Mouse (Mus musculus): ENCODE results near the gene Kdm4b. TPM values are rescaled to one million over a fixed set of nuclear protein-coding genes. Genes with fewer than 3 reads are reported as not detected.

Gene Kdm4b
- polyA plus RNA-seq, 1 experiment from 2014 or later, result 6.1 TPM

GRCm38 (mm10) chr17:56414785-56415184 is 88.9 kb downstream of the Kdm4b start:
- H3K27ac ChIP-seq, result no peak overlapping the region
- no peaks in the 10 kb centered on the region for H3K27me3 ChIP-seq
- H3K9me3 ChIP-seq (replicated peaks), result no peaks in the 10 kb centered on the region
- no peak overlapping the region for H3K4me2 ChIP-seq
- 80% methylated on average over 9 of the region's 9 CpGs for WGBS (ENCODE audit: insufficient replicate concordance)
- H3K9ac ChIP-seq, result no peak overlapping the region
- DNase-seq (no peak), ATAC-seq (ENCODE audit: low read depth) (no peak)
- H3K4me3 ChIP-seq (replicated peaks), result no peak overlapping the region
- H3K36me3 ChIP-seq, result peaks cover 64% of the 10 kb centered on the region
- H3K4me1 ChIP-seq (replicated peaks), result peaks cover 5% of the 10 kb centered on the region

DNA sequence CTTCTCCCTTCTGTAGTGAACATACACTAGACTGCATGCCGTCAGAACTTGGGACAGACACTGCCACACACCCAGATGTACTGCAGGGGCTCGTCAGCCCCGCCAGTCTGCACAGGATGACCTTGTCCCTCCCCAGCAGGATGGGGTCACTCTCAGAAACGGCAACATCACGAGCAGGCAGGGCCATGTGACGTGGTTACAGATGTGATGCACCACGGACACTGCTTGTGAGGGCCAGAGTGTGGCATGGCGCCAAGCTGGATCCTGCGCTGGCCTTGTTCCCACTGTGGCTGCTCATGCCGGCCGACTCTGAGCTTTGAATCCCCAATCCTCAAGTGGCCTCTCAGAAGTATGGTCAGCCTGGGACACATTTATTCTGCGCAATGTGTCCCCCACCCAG is 92.4 kb downstream of the Kdm4b start:
- ATAC-seq (ENCODE audit: low read depth) (no peak), DNase-seq (no peak)
- Histone ChIP-seq H3K27ac (no peak overlapping the region), H3K27me3 (no peaks in the 10 kb centered on the region), H3K9me3 (replicated peaks) (no peaks in the 10 kb centered on the region), H3K4me3 (replicated peaks) (no peak overlapping the region), H3K4me1 (replicated peaks) (no peaks in the 10 kb centered on the region), H3K36me3 (peaks cover 69% of the 10 kb centered on the region), H3K4me2 (no peak overlapping the region), H3K9ac (no peak overlapping the region)
- WGBS (ENCODE audit: insufficient replicate concordance), result 77% methylated on average over 12 of the region's 12 CpGs

GRCm38 (mm10) chr17:56420022-56420421 is 94.2 kb downstream of the Kdm4b start:
- no peaks in the 10 kb centered on the region for H3K9me3 ChIP-seq (replicated peaks)
- H3K4me1 ChIP-seq (replicated peaks), result peaks cover 4% of the 10 kb centered on the region
- WGBS (ENCODE audit: insufficient replicate concordance), result 89% methylated on average over 2 of the region's 2 CpGs
- DNase-seq, result no peak
- H3K36me3 ChIP-seq, result peaks cover 62% of the 10 kb centered on the region
- no peak overlapping the region for H3K9ac ChIP-seq
- no peak for ATAC-seq (ENCODE audit: low read depth)
- H3K4me3 ChIP-seq (replicated peaks), result no peak overlapping the region
- H3K27ac ChIP-seq, result no peak overlapping the region
- peaks cover 13% of the 10 kb centered on the region for H3K27me3 ChIP-seq
- no peak overlapping the region for H3K4me2 ChIP-seq

GRCm38 (mm10) chr17:56424726-56425583 is 99.1 kb downstream of the Kdm4b start:
- WGBS (ENCODE audit: insufficient replicate concordance), result 8% methylated on average over 74 of the region's 77 CpGs
- H3K9ac ChIP-seq, result peak overlapping the region; percentile 61

GRCm38 (mm10) chr17:56425584-56425914 is 99.7 kb downstream of the Kdm4b start:
- Histone ChIP-seq H3K9ac (peak overlapping the region; percentile 61), H3K4me2 (peak overlapping the region; percentile 87), H3K27me3 (peaks cover 39% of the 10 kb centered on the region), H3K36me3 (peaks cover 29% of the 10 kb centered on the region), H3K9me3 (replicated peaks) (no peaks in the 10 kb centered on the region), H3K4me1 (replicated peaks) (peaks cover 18% of the 10 kb centered on the region), H3K27ac (no peak overlapping the region), H3K4me3 (replicated peaks) (peak overlapping the region; percentile 58)
- ATAC-seq (ENCODE audit: low read depth), result peak; percentile 52
- WGBS (ENCODE audit: insufficient replicate concordance), result 1% methylated on average over 47 of the region's 47 CpGs
- DNase-seq, result peak; percentile 43

More at GRCm38 (mm10) chr17:56424726-56425583, 99.1 kb downstream of the Kdm4b start:
- DNase-seq (peak; percentile 32), ATAC-seq (ENCODE audit: low read depth) (peak; percentile 57)
- Histone ChIP-seq H3K27ac (no peak overlapping the region), H3K4me1 (replicated peaks) (peaks cover 18% of the 10 kb centered on the region), H3K36me3 (peaks cover 35% of the 10 kb centered on the region), H3K27me3 (peaks cover 39% of the 10 kb centered on the region), H3K4me2 (peak overlapping the region; percentile 87), H3K9me3 (replicated peaks) (no peaks in the 10 kb centered on the region), H3K4me3 (replicated peaks) (peak overlapping the region; percentile 58)

DNA sequence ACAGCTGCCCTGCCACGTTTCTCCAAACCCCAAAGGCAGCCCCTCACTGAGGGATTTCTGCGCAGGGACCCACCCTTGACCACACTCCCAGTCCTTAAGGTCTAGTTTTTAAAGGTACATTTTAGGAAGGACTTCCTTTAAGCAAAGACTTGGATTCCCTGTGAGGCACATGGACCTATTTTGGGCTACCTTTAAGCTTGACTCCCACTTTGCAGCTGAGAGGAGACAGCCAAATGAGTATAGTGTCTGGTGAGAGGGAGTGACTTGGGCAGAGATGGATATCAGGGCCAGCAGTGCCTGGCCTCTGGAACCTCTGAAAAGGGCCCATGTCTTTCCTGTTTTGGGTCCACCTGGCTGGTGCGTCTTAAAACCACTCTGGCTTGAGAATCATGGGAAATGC is 100.1 kb downstream of the Kdm4b start:
- Histone ChIP-seq H3K9me3 (replicated peaks) (no peaks in the 10 kb centered on the region), H3K4me1 (replicated peaks) (peaks cover 18% of the 10 kb centered on the region), H3K27ac (no peak overlapping the region), H3K4me3 (replicated peaks) (peak overlapping the region; percentile 58), H3K27me3 (peaks cover 39% of the 10 kb centered on the region), H3K9ac (peak overlapping the region; percentile 61), H3K4me2 (peak overlapping the region; percentile 87), H3K36me3 (peaks cover 29% of the 10 kb centered on the region)
- DNase-seq, result no peak
- WGBS (ENCODE audit: insufficient replicate concordance), result 21% methylated on average over 3 of the region's 3 CpGs
- ATAC-seq (ENCODE audit: low read depth), result no peak; the same call in 1 of the 2 replicates

- 68% methylated on average over 28 of the region's 28 CpGs for WGBS (ENCODE audit: insufficient replicate concordance)
- Histone ChIP-seq H3K9ac (no peak overlapping the region), H3K4me1 (replicated peaks) (peaks cover 18% of the 10 kb centered on the region), H3K27ac (no peak overlapping the region), H3K36me3 (peaks cover 18% of the 10 kb centered on the region), H3K9me3 (replicated peaks) (no peaks in the 10 kb centered on the region), H3K4me2 (no peak overlapping the region), H3K4me3 (replicated peaks) (no peak overlapping the region), H3K27me3 (peaks cover 39% of the 10 kb centered on the region)
- ATAC-seq (ENCODE audit: low read depth), result no peak
- DNase-seq, result no peak
Measured at GRCm38 (mm10) chr17:56427857-56428256, 102.0 kb downstream of the Kdm4b start.

DNA sequence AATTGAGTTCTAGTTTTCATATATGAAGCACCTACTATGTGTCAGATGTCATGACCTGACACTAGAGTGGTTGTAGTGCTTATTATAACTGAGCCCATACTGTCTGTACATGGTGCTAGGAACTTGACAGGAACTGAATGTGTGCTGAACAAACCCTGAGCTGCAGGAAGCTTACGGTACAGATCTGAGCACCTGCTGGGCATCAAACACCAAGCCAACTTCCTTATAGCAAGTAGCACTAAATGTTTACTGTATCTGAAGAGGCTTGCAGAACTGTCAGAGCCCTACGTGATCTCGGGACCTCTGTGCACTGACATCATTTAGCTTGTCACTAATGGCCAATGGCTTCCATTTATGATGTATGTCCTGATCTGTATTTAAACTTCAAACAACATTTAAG is 105.7 kb downstream of the Kdm4b start:
- WGBS (ENCODE audit: insufficient replicate concordance), result 70% methylated on average over 3 of the region's 3 CpGs
- H3K4me2 ChIP-seq, result no peak overlapping the region
- H3K36me3 ChIP-seq, result peaks cover 23% of the 10 kb centered on the region
- peaks cover 10% of the 10 kb centered on the region; the same call in 1 of the 2 replicates for H3K27me3 ChIP-seq
- no peaks in the 10 kb centered on the region for H3K9me3 ChIP-seq (replicated peaks)
- DNase-seq, result no peak
- H3K4me3 ChIP-seq (replicated peaks), result no peak overlapping the region
- no peak overlapping the region for H3K27ac ChIP-seq
- no peaks in the 10 kb centered on the region; the same call in 1 of the 2 replicates for H3K4me1 ChIP-seq (replicated peaks)
- H3K9ac ChIP-seq, result no peak overlapping the region
- no peak for ATAC-seq (ENCODE audit: low read depth)

DNA sequence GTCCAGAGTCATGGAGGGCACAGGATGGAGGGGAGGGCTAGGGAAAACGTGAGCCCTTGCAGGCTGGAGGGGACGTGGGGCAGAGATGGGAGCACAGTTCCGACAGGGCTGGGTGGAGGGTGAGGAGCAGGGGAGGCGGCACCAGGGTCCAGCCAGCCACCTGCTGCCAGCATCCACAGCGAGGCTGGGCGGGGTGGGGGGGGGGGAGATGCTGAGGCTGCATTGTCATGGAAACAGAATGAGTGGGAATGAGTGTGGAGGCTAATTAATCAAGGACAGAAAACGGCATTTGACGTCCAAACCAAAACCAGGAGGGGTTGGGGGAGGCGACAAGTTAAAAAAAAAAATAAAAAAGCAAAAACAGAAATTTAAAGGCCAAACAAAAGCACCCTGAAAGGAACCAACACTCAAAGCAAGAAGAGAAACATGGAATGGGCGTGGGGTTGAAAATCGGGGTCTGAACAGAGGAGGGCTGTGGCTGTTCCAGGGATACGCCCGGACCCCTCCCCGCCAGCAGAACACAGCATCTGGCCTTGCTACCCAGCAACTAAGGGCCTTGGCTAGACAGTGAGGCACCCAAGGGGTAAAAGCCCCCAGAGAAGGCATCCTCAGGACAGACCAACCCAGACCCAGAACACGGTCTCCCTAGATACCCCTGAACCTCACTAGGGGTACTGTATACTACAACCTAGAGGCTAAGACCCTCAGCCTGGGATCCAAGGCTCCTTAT is 114.0 kb downstream of the Kdm4b start:
- peaks cover 16% of the 10 kb centered on the region for H3K4me1 ChIP-seq (replicated peaks)
- no peak for ATAC-seq (ENCODE audit: low read depth)
- H3K4me2 ChIP-seq, result no peak overlapping the region
- no peak overlapping the region for H3K9ac ChIP-seq
- WGBS (ENCODE audit: insufficient replicate concordance), result 69% methylated on average over 15 of the region's 15 CpGs
- DNase-seq, result no peak
- H3K36me3 ChIP-seq, result peaks cover 31% of the 10 kb centered on the region
- no peak overlapping the region for H3K27ac ChIP-seq
- H3K27me3 ChIP-seq, result no peaks in the 10 kb centered on the region
- no peak overlapping the region for H3K4me3 ChIP-seq (replicated peaks)
- no peaks in the 10 kb centered on the region; the same call in 1 of the 2 replicates for H3K9me3 ChIP-seq (replicated peaks)

GRCm38 (mm10) chr17:56442316-56442715 is 116.5 kb downstream of the Kdm4b start:
- WGBS (ENCODE audit: insufficient replicate concordance), result 65% methylated on average over 6 of the region's 6 CpGs
- no peak overlapping the region for H3K4me2 ChIP-seq
- H3K27ac ChIP-seq, result no peak overlapping the region
- DNase-seq (no peak), ATAC-seq (ENCODE audit: low read depth) (no peak)
- H3K9me3 ChIP-seq (replicated peaks), result no peaks in the 10 kb centered on the region
- H3K4me1 ChIP-seq (replicated peaks), result peaks cover 16% of the 10 kb centered on the region
- no peaks in the 10 kb centered on the region for H3K27me3 ChIP-seq
- H3K4me3 ChIP-seq (replicated peaks), result no peak overlapping the region
- H3K9ac ChIP-seq, result no peak overlapping the region
- peaks cover 13% of the 10 kb centered on the region for H3K36me3 ChIP-seq

DNA sequence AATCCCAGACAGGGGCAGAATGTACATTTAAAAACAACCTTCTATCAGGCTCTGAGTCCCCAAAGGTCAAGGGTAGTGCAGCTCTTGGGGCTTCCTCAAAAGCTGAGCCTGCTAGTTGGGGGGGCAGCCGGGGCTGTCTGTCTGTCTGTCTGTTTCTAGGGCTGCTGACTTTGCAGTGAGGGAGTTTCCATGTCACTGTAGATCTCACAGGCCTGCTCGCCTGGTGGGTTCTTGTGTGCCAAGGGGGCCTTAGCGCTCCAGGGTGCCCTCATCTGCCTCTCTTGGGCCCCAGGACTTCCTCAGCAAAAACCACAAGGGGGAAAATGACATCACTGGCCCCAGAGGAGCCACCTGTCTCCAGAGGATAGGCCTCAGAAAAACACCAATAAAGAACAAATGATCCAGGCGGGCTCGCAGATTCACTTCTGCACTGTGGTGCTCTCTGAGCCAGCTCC is 117.5 kb downstream of the Kdm4b start:
- no peak for ATAC-seq (ENCODE audit: low read depth)
- WGBS (ENCODE audit: insufficient replicate concordance), result 28% methylated on average over 5 of the region's 5 CpGs
- no peak overlapping the region for H3K9ac ChIP-seq
- H3K4me3 ChIP-seq (replicated peaks), result no peak overlapping the region
- H3K36me3 ChIP-seq, result peaks cover 9% of the 10 kb centered on the region; the same call in 1 of the 2 replicates
- no peaks in the 10 kb centered on the region for H3K9me3 ChIP-seq (replicated peaks)
- peak overlapping the region; percentile 23; the same call in 1 of the 2 replicates for H3K27ac ChIP-seq
- no peak for DNase-seq
- no peak overlapping the region for H3K4me2 ChIP-seq
- peaks cover 16% of the 10 kb centered on the region for H3K4me1 ChIP-seq (replicated peaks)
- no peaks in the 10 kb centered on the region for H3K27me3 ChIP-seq

All from liver, embryonic 13.5 days (tissue).